Comparison of ENCODE assay signal across 8 mouse cellular contexts in the genomic region with DNA sequence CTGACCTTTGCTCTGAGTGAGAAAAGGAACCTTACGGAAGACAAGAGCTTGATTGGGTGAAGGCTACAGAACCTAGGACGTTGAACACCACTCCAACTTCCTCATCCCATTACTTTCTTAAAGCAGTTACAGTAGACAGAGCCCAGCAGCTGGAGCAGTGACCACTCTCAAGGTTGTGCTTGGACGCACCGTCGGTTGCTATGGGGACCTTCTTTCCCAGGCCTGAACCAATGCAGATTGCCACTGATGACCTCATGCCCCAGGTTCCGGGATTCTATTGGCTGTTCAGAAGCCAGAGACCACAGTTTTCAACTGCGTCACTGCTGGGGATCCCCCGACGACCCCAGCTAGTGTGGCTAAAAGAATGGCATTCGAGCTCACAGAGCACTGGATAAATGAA. TPM values are rescaled to one million over a fixed set of nuclear protein-coding genes. Genes with fewer than 3 reads are reported as not detected.
DNase-seq lines count a peak whose midpoint lies in the region; ATAC-seq and TF ChIP-seq lines count a peak whose summit lies in the region.
"Had no signal": no experiment of that assay in that cellular context is flagged by ENCODE, and none has a peak within 500 bp of the region (broad histone marks: within the 10 kb centered on the region; RNA-seq: fewer than 3 reads in every experiment).

No protein-coding gene starts in this region.

- peak; percentile 31; the same call in 1 of the 2 replicates for TF ChIP-seq POLR2A in lung, adult 2 months (IDR thresholded peaks at IDR 0.05; ENCODE audit: borderline replicate concordance, extremely low read depth, low read depth, low read length)
- TF ChIP-seq POLR2A in brain, embryonic 14.5 days (IDR thresholded peaks at IDR 0.05; ENCODE audit: borderline replicate concordance, extremely low read depth, insufficient read depth, insufficient read length, poor library complexity, severe bottlenecking), result no peak
- no peak for TF ChIP-seq POLR2A in thymus, adult 2 months (IDR thresholded peaks at IDR 0.05; ENCODE audit: control insufficient read depth, extremely low read depth, insufficient read depth, low read length, poor library complexity)

- no peak for TF ChIP-seq CTCF in lung, adult 2 months (IDR thresholded peaks at IDR 0.05; ENCODE audit: insufficient read depth, low read length)
- no peak for TF ChIP-seq CTCF in brain, embryonic 14.5 days (IDR thresholded peaks at IDR 0.05; ENCODE audit: borderline replicate concordance, extremely low read depth, insufficient read depth, insufficient read length)
- TF ChIP-seq CTCF in thymus, adult 2 months (IDR thresholded peaks at IDR 0.05; ENCODE audit: borderline replicate concordance, control insufficient read depth, extremely low read depth, insufficient read depth, low read length, poor library complexity), result no peak

- no peaks in the 10 kb centered on the region for H3K4me1 ChIP-seq in lung, adult 2 months (ENCODE audit: control insufficient read depth, insufficient read depth, low read length)
- peaks cover 17% of the 10 kb centered on the region for H3K4me1 ChIP-seq in hindbrain, embryonic 11.5 days (replicated peaks; ENCODE audit: control insufficient read depth, insufficient read depth, low read length)
- H3K4me1 ChIP-seq in neural tube, embryonic 12.5 days, result peaks cover 57% of the 10 kb centered on the region
- H3K4me1 ChIP-seq in thymus, adult 2 months (replicated peaks; ENCODE audit: control insufficient read depth, insufficient read depth, low read length), result no peaks in the 10 kb centered on the region

- no peak overlapping the region for H3K4me3 ChIP-seq in lung, adult 2 months (replicated peaks; ENCODE audit: extremely low read depth, low read depth, low read length)
- H3K4me3 ChIP-seq in hindbrain, embryonic 11.5 days (ENCODE audit: low read depth, low read length), result no peak overlapping the region
- no peak overlapping the region for H3K4me3 ChIP-seq in neural tube, embryonic 12.5 days
- H3K4me3 ChIP-seq in thymus, adult 2 months (ENCODE audit: control insufficient read depth, insufficient read depth, low read length), result no peak overlapping the region

- no peaks in the 10 kb centered on the region for H3K27me3 ChIP-seq in hindbrain, embryonic 11.5 days (ENCODE audit: control insufficient read depth, insufficient read depth, low read length)
- no peaks in the 10 kb centered on the region; the same call in 1 of the 2 replicates for H3K27me3 ChIP-seq in neural tube, embryonic 12.5 days (replicated peaks)
- H3K27me3 ChIP-seq in thymus, adult 2 months (ENCODE audit: control insufficient read depth, insufficient read depth, low read length), result no peaks in the 10 kb centered on the region; the same call in 1 of the 2 replicates

- H3K4me2 ChIP-seq in hindbrain, embryonic 11.5 days (replicated peaks; ENCODE audit: low read depth, low read length), result no peak overlapping the region
- H3K4me2 ChIP-seq in neural tube, embryonic 12.5 days (replicated peaks), result 0 out of 2 replicates have a peak overlapping the region, but pooled peaks have one; percentile 12

- no peak overlapping the region for H3K9ac ChIP-seq in hindbrain, embryonic 11.5 days (ENCODE audit: low read depth, low read length)
- no peak overlapping the region for H3K9ac ChIP-seq in neural tube, embryonic 12.5 days

- no peaks in the 10 kb centered on the region for H3K9me3 ChIP-seq in hindbrain, embryonic 11.5 days (ENCODE audit: control insufficient read depth, low read length)
- no peaks in the 10 kb centered on the region for H3K9me3 ChIP-seq in neural tube, embryonic 12.5 days

- 37% methylated on average over 10 of the region's 10 CpGs for WGBS in lung, adult 2 months
- WGBS in hindbrain, embryonic 11.5 days, result 16% methylated on average over 10 of the region's 10 CpGs
- 22% methylated on average over 10 of the region's 10 CpGs for WGBS in neural tube, embryonic 12.5 days
- 58% methylated on average over 10 of the region's 10 CpGs for WGBS in thymus, adult 2 months

- no peak overlapping the region for H3K27ac ChIP-seq in hindbrain, embryonic 11.5 days (ENCODE audit: low read depth, low read length)
- no peak overlapping the region for H3K27ac ChIP-seq in neural tube, embryonic 12.5 days
- H3K27ac ChIP-seq in thymus, adult 2 months (ENCODE audit: control insufficient read depth, insufficient read depth, low read length), result no peak overlapping the region

- no peak for DNase-seq in lung, adult 2 months
- DNase-seq in lung, postnatal 14 days, result no peak
- peak; percentile 60 for DNase-seq in brain, embryonic 14.5 days (ENCODE audit: low read depth)
- peak; percentile 63 for DNase-seq in hindbrain, embryonic 11.5 days (ENCODE audit: low spot score)
- no peak for DNase-seq in spleen, postnatal 36 days (ENCODE audit: low spot score in 2 of 2)
- no peak for DNase-seq in thymus, adult 2 months
- DNase-seq: thymus, postnatal 25 days had no signal

- ATAC-seq in hindbrain, embryonic 11.5 days (ENCODE audit: low FRiP score), result peak; percentile 54
- no peak for ATAC-seq in neural tube, embryonic 12.5 days (ENCODE audit: low FRiP score, low read depth)

- 0 out of 2 replicates have a peak, but pooled peaks cover 6% of the 10 kb centered on the region for H3K36me3 ChIP-seq in hindbrain, embryonic 11.5 days (ENCODE audit: control insufficient read depth, insufficient read depth, low read length)
- peaks cover 16% of the 10 kb centered on the region for H3K36me3 ChIP-seq in neural tube, embryonic 12.5 days
- H3K36me3 ChIP-seq in thymus, adult 2 months (ENCODE audit: control insufficient read depth, insufficient read depth, low read length), result no peaks in the 10 kb centered on the region

RNA-seq across cellular contexts. Expression of gene Efna4, which starts 6.9 kb away (rescaled TPM):
- polyA plus RNA-seq in lung, adult 2 months (2012; rRNA removed), result 7.3 and 9.3 TPM in 2 replicates
- polyA plus RNA-seq in brain, embryonic 14.5 days (2012; rRNA removed), result 12.6 and 22.9 TPM in 2 replicates
- polyA plus RNA-seq in hindbrain, embryonic 11.5 days (2014; fragmentation: Nextera tagmentation; extraction: Ambion mirVana), result 18.9 and 20.6 TPM in 2 replicates
- polyA plus RNA-seq in neural tube, embryonic 12.5 days (2016; fragmentation: Nextera tagmentation; extraction: Ambion mirVana), result 15.8 and 17.8 TPM in 2 replicates
- polyA plus RNA-seq in thymus, adult 2 months (2012; rRNA removed), result 12.5 TPM in 2 replicates

RNA-seq across cellular contexts. Expression of gene Efna3, which starts 8.2 kb away (rescaled TPM):
- polyA plus RNA-seq in lung, adult 2 months (2012; rRNA removed), result 4.1 and 20.3 TPM in 2 replicates
- polyA plus RNA-seq in brain, embryonic 14.5 days (2012; rRNA removed), result 59.4 and 60.3 TPM in 2 replicates
- polyA plus RNA-seq in hindbrain, embryonic 11.5 days (2014; fragmentation: Nextera tagmentation; extraction: Ambion mirVana), result 13.8 TPM in 2 replicates
- 51.3 and 54.7 TPM in 2 replicates for polyA plus RNA-seq in neural tube, embryonic 12.5 days (2016; fragmentation: Nextera tagmentation; extraction: Ambion mirVana)
- polyA plus RNA-seq in thymus, adult 2 months (2012; rRNA removed), result 3.7 and 4.2 TPM in 2 replicates

RNA-seq across cellular contexts. Expression of gene Adam15, which starts 18.8 kb away (rescaled TPM):
- polyA plus RNA-seq in lung, adult 2 months (2012; rRNA removed), result 190 and 225 TPM in 2 replicates
- 63.6 and 75.5 TPM in 2 replicates for polyA plus RNA-seq in brain, embryonic 14.5 days (2012; rRNA removed)
- polyA plus RNA-seq in hindbrain, embryonic 11.5 days (2014; fragmentation: Nextera tagmentation; extraction: Ambion mirVana), result 17.8 TPM in 2 replicates
- 37.1 and 40.4 TPM in 2 replicates for polyA plus RNA-seq in neural tube, embryonic 12.5 days (2016; fragmentation: Nextera tagmentation; extraction: Ambion mirVana)
- polyA plus RNA-seq in thymus, adult 2 months (2012; rRNA removed), result 38.7 and 49.6 TPM in 2 replicates

RNA-seq across cellular contexts. Expression of gene Dcst2, which starts 30.8 kb away (rescaled TPM):
- polyA plus RNA-seq in lung, adult 2 months (2012; rRNA removed), result 0.28 and 0.31 TPM in 2 replicates
- 0.38 and 0.57 TPM in 2 replicates for polyA plus RNA-seq in brain, embryonic 14.5 days (2012; rRNA removed)
- polyA plus RNA-seq in hindbrain, embryonic 11.5 days (2014; fragmentation: Nextera tagmentation; extraction: Ambion mirVana), result 0.14 and 0.27 TPM in 2 replicates
- polyA plus RNA-seq in neural tube, embryonic 12.5 days (2016; fragmentation: Nextera tagmentation; extraction: Ambion mirVana), result 0.10 and 0.17 TPM in 2 replicates
- polyA plus RNA-seq in thymus, adult 2 months (2012; rRNA removed), result 0.36 and 0.50 TPM in 2 replicates

RNA-seq across cellular contexts. Expression of gene Dcst1, which starts 34.1 kb away (rescaled TPM):
- 0.06 TPM in 1 of 2 replicates, not detected in the other for polyA plus RNA-seq in lung, adult 2 months (2012; rRNA removed)
- polyA plus RNA-seq in brain, embryonic 14.5 days (2012; rRNA removed), result 0.04 TPM in 1 of 2 replicates, not detected in the other
- 0.28 and 0.63 TPM in 2 replicates for polyA plus RNA-seq in hindbrain, embryonic 11.5 days (2014; fragmentation: Nextera tagmentation; extraction: Ambion mirVana)
- 0.57 and 0.68 TPM in 2 replicates for polyA plus RNA-seq in neural tube, embryonic 12.5 days (2016; fragmentation: Nextera tagmentation; extraction: Ambion mirVana)
- polyA plus RNA-seq in thymus, adult 2 months (2012; rRNA removed), result 0.24 and 0.32 TPM in 2 replicates

Comparison
In these comparisons a context has a peak if more than half of its experiments do, and no peak if none do; other contexts are left out.
1. DNase-seq: peak in brain, embryonic 14.5 days (single experiment) and hindbrain, embryonic 11.5 days (single experiment); none in lung, adult 2 months (single experiment), lung, postnatal 14 days (single experiment), spleen, postnatal 36 days (0 of 2) and thymus, adult 2 months (single experiment).